Mouse (Mus musculus) layer of hippocampus, postnatal 14 days (tissue): ENCODE data around the gene Peg10. TPM values are rescaled to one million over a fixed set of nuclear protein-coding genes. Genes with fewer than 3 reads are reported as not detected.

Source experiments
- DNase-seq, 2 experiments: peaks; one replicate each; pipeline ENCODE4 v3.0.0; 2021 to 2022; ENCODE audit warnings: low spot score in 2 of 2, mixed read lengths in 1 of 2
- long read RNA-seq, 2 experiments: library from polyadenylated mRNA; stranded (forward); transcript quantifications; one replicate each; pipeline ENCODE4 v2.0.0; 2021
- total RNA-seq, 2 experiments: library from RNA; stranded (reverse); gene quantifications; 2 replicates each; pipeline ENCODE4 v1.2.3; 2021

Peg10 gene
- 1 to 10 TPM; 7.0 to 7.9 TPM for total RNA-seq
- long read RNA-seq, experiment 1, partial matches to known transcripts = 0 of 1 reads
- long read RNA-seq, experiment 1, other reads (novel, unspliced or antisense) = 1 of 1 reads
- long read RNA-seq, experiment 2, partial matches to known transcripts = 0 of 2 reads
- long read RNA-seq, experiment 2, other reads (novel, unspliced or antisense) = 2 of 2 reads

- peak; percentile 61 to 74 for DNase-seq
These were observed at the start of gene Peg10, which contains the start of gene Sgce for GRCm38 (mm10) chr6:4746696-4747439. TSS of gene Peg10 (plus strand) at chr6:4747306. TSS of gene Sgce (minus strand) at chr6:4747207.

- no peak for DNase-seq
These were observed 45.5 kb upstream of the Peg10 start for GRCm38 (mm10) chr6:4701641-4702040.

GRCm38 (mm10) chr6:4703908-4704307 lies 43.2 kb upstream of the Peg10 start:
- no peak for DNase-seq

- no peak for DNase-seq
These were observed 40.7 kb upstream of the Peg10 start for GRCm38 (mm10) chr6:4706415-4706814.

- DNase-seq = no peak
These were observed 38.1 kb upstream of the Peg10 start for GRCm38 (mm10) chr6:4708971-4709370.

GRCm38 (mm10) chr6:4716171-4716570 lies 30.9 kb upstream of the Peg10 start:
- no peak for DNase-seq

GRCm38 (mm10) chr6:4717344-4717743 lies 29.8 kb upstream of the Peg10 start:
- DNase-seq = no peak

GRCm38 (mm10) chr6:4722142-4722541 lies 25.0 kb upstream of the Peg10 start:
- no peak for DNase-seq

- no peak for DNase-seq
These were observed 24.4 kb upstream of the Peg10 start for GRCm38 (mm10) chr6:4722739-4723138.

GRCm38 (mm10) chr6:4723998-4724757 lies 22.9 kb upstream of the Peg10 start:
- no peak for DNase-seq

GRCm38 (mm10) chr6:4728305-4728704 lies 18.8 kb upstream of the Peg10 start:
- DNase-seq = no peak

- no peak for DNase-seq
These were observed 15.4 kb upstream of the Peg10 start for GRCm38 (mm10) chr6:4731675-4732074.

- DNase-seq = no peak
These were observed 13.9 kb upstream of the Peg10 start for GRCm38 (mm10) chr6:4733208-4733607.

GRCm38 (mm10) chr6:4736372-4736771 lies 10.7 kb upstream of the Peg10 start:
- no peak for DNase-seq

- DNase-seq = no peak
These were observed 9.0 kb upstream of the Peg10 start for GRCm38 (mm10) chr6:4738034-4738629.

GRCm38 (mm10) chr6:4738717-4739116 lies 8.4 kb upstream of the Peg10 start:
- no peak for DNase-seq

GRCm38 (mm10) chr6:4739522-4740355 lies 7.4 kb upstream of the Peg10 start:
- DNase-seq = peak in 1 of 2 experiments; percentile 15

- peak in 1 of 2 experiments; percentile 55 for DNase-seq
These were observed 6.6 kb upstream of the Peg10 start for GRCm38 (mm10) chr6:4740511-4740910.

- DNase-seq = no peak
These were observed 940 bp upstream of the Peg10 start for GRCm38 (mm10) chr6:4746036-4746695.
